Mouse (Mus musculus) subcutaneous adipose tissue, adult 2 months (tissue): ENCODE results near the gene Cdcp1. TPM values are rescaled to one million over a fixed set of nuclear protein-coding genes. Genes with fewer than 3 reads are reported as not detected.

Source experiments
- polyA plus RNA-seq: library from polyadenylated mRNA; depleted of rRNA; stranded (reverse); fragments of >200 nt; gene quantifications from 2 replicates; pipeline ENCODE4 v1.2.3, GENCODE M21; 2012; ENCODE audit warnings: low replicate concordance; rRNA removed

Cdcp1 gene
- 0.03 and 12.1 TPM in 2 replicates for polyA plus RNA-seq

DNA sequence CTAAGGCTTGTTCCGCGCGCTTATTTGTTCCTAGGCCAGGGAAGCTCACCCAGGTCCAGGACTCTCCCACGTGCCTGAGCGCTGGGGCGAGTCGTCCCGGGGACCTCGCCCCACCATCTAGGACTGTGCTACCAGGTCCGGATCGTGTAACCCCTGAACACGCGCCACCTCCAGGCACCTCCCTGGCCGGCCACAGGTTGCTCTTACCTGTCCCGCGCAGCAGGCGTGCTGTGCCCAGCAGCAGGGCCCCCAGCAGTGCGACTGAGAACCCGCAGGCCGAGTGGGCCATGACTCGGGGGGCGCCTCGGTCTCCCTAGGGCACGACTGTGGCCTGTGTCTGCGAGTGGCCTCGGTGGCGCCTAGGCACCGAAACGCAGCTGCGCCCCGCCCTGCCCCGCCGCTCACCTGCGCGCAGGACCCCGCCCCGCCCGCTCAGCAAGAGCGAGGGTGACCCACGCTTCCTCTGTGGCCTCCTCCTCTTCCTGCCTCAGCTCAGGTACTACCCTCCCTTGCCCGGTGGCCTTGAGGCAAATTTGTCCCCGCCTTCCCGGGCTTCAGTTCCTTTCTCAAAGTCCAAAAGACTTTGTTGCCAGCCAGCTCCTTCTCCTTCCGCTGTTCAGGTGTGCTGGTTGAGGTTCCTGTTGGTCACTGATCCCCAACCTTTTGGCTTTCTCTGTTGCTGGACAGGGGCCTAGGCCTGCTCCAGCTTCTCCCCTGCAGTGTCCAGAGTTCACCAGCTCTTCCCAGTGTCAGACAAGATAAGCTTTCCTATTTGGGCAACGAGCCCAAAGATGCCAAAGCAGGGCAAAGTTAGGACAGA, at the start of gene Cdcp1:
Cdcp1 (minus strand) TSS at position 418 of the 820 bp plus-strand sequence.

DNA sequence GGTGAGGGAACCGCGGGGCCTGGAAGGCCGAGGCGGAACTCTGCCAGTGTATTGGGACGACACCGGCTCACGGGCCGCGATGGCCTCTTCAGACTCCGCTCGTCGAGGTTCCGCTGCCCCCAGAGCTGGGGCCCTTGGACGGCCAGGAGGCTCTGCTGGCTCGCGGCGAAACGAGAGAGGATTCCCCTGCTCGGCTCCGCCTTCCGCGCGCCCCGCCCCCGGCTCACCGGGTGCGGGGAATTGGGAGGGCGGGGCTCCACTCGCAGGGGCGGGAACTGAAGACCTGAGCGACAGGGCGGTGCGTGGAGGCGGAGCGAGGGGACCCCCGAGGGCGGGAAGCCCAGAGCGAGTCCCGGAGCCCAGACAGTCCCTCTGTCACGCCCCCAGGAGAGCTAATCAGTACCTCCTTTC, 44.8 kb upstream of the Cdcp1 start, which contains the start of gene Tmem158:
Tmem158 (minus strand) TSS at position 154 of the 411 bp plus-strand sequence.

DNA sequence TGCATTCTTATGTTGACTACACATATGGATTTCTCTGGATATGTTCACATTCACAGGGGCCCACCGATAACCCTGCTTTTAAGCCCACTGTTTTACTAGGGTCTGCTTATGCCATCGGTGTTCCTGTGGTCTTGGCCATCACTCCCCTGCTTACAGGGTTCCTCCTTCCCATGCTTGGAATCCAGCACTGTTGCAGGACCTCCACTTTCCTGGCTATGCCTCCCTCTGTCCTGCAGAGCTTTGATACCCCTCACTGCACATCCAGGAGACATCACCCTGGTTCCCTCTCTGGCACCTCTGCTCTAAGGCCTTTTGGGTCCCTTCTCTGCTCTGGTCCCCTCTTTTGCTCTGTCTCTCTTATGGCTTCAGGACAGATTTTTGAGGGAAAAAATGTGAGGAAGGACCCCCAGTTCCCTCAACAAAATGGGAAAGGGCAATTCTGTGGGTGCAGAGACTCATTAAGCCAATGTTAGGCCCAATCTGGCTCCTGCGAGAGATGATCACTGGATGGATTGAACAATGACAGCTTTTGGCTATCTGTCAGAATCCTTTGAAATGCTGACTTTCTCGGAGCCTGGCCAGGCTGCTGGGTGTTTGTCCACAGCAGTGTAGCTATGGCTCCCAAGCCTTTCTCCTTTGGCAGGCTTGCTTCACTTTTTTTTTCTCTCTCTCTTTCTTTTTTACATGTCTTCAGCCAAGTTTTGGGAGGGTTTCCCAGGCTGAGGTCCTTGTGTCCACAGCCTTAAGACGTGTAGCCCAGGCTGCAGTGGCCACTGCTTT, 65.4 kb downstream of the Cdcp1 start, which contains the start of gene Clec3b:
Clec3b (plus strand) TSS at position 706 of the 780 bp plus-strand sequence.

Other genes with a start within 250 kb of the Cdcp1 start
- 15.7 and 18.2 TPM in 2 replicates for gene Tmem42, start 194.7 kb downstream of the Cdcp1 start, polyA plus RNA-seq
- 0.20 and 0.31 TPM in 2 replicates for gene Tgm4, start 181.3 kb downstream of the Cdcp1 start, polyA plus RNA-seq
- 94.7 and 175 TPM in 2 replicates for gene Zdhhc3, start 102.8 kb downstream of the Cdcp1 start, polyA plus RNA-seq
- 25.1 and 33.1 TPM in 2 replicates for gene Exosc7, start 102.8 kb downstream of the Cdcp1 start, polyA plus RNA-seq
- gene Clec3b, start 65.1 kb downstream of the Cdcp1 start, polyA plus RNA-seq: 228 and 407 TPM in 2 replicates
- 7.4 and 36.0 TPM in 2 replicates for gene Tmem158, start 44.7 kb upstream of the Cdcp1 start, polyA plus RNA-seq
- 237 and 282 TPM in 2 replicates for gene Lars2, start 150.9 kb upstream of the Cdcp1 start, polyA plus RNA-seq